Mouse (Mus musculus) heart, postnatal 0 days (tissue): ENCODE measurements around the gene Nxph1. TPM values are rescaled to one million over a fixed set of nuclear protein-coding genes. Genes with fewer than 3 reads are reported as not detected.

ENCODE experiments used
- ATAC-seq: fragments of 200-750 bp; cut with Nextera tagmentation; 2 replicates; pipeline ENCODE4 v1.8.0; 2017; ENCODE audit warnings: low read depth, moderate number of reproducible peaks, moderate library complexity; ENCODE audit not compliant: insufficient read depth
- DNase-seq: peaks from one replicate; pipeline ENCODE4 v3.0.0-alpha.2; 2016; ENCODE audit warnings: low spot score
- H3K27ac ChIP-seq: fragments of 300-500 bp; sonication (generic); 2 replicates; pipeline ENCODE4 v1.5.1; 2014; ENCODE audit warnings: low read depth, mild to moderate bottlenecking
- H3K27me3 ChIP-seq: fragments of 300-500 bp; sonication (generic); 2 replicates; pipeline ENCODE4 v1.6.1; 2014; ENCODE audit warnings: low read length, mixed read lengths; ENCODE audit not compliant: control insufficient read depth, insufficient read depth
- H3K36me3 ChIP-seq: fragments of 300-500 bp; sonication (generic); replicated peaks from 2 replicates; pipeline ENCODE4 v1.6.1; 2014; ENCODE audit warnings: low read length, mixed read lengths; ENCODE audit not compliant: control insufficient read depth, insufficient read depth
- H3K4me1 ChIP-seq: fragments of 300-500 bp; sonication (generic); 2 replicates; pipeline ENCODE4 v1.6.1; 2014; ENCODE audit warnings: antibody characterized with exemption; ENCODE audit not compliant: control insufficient read depth, insufficient read depth
- H3K4me2 ChIP-seq: fragments of 300-500 bp; sonication (generic); 2 replicates; pipeline ENCODE4 v1.6.1; 2014; ENCODE audit warnings: low read depth, mild to moderate bottlenecking, low read length, moderate library complexity
- H3K4me3 ChIP-seq: fragments of 300-500 bp; sonication (generic); 2 replicates; pipeline ENCODE4 v1.5.1; 2014; ENCODE audit warnings: low read depth, low read length
- H3K9ac ChIP-seq: fragments of 300-500 bp; sonication (generic); replicated peaks from 2 replicates; pipeline ENCODE4 v1.6.1; 2014; ENCODE audit warnings: low read depth, low read length, mixed read lengths
- H3K9me3 ChIP-seq: fragments of 300-500 bp; sonication (generic); replicated peaks from 2 replicates; pipeline ENCODE4 v1.6.1; 2016; ENCODE audit warnings: low read length; ENCODE audit not compliant: control insufficient read depth
- CTCF ChIP-seq: IDR thresholded peaks from 2 replicates; pipeline ENCODE4 v1.5.1; 2016; ENCODE audit warnings: antibody characterized with exemption, control low read depth, low read depth
- EP300 ChIP-seq: IDR thresholded peaks from 2 replicates; pipeline ENCODE4 v1.6.1; 2016; ENCODE audit warnings: antibody characterized with exemption, low read depth
- WGBS: fragments of 180-500 bp; shearing (Covaris S2); extraction: QIAGEN DNeasy Blood & Tissue Kit; methylation state at CpG from one replicate; pipeline ENCODE4 v1.1.7; 2014; 5-methylcytosine and 5-hydroxymethylcytosine counted together
- polyA plus RNA-seq: library from polyadenylated mRNA; unstranded; fragments of >200 nt; fragmentation: Nextera tagmentation; extraction: Ambion mirVana; gene quantifications from 2 replicates; pipeline ENCODE4 v1.2.1, GENCODE M21; 2015
- total RNA-seq: library from RNA; depleted of rRNA; stranded (reverse); fragments of >200 nt; gene quantifications from 2 replicates; pipeline ENCODE4 v1.2.3, GENCODE M21; 2014; ENCODE audit warnings: low replicate concordance

The Nxph1 gene
- total and polyA plus RNA-seq, 2 experiments from 2014 or later = 0.07 TPM; not detected in 1

DNA sequence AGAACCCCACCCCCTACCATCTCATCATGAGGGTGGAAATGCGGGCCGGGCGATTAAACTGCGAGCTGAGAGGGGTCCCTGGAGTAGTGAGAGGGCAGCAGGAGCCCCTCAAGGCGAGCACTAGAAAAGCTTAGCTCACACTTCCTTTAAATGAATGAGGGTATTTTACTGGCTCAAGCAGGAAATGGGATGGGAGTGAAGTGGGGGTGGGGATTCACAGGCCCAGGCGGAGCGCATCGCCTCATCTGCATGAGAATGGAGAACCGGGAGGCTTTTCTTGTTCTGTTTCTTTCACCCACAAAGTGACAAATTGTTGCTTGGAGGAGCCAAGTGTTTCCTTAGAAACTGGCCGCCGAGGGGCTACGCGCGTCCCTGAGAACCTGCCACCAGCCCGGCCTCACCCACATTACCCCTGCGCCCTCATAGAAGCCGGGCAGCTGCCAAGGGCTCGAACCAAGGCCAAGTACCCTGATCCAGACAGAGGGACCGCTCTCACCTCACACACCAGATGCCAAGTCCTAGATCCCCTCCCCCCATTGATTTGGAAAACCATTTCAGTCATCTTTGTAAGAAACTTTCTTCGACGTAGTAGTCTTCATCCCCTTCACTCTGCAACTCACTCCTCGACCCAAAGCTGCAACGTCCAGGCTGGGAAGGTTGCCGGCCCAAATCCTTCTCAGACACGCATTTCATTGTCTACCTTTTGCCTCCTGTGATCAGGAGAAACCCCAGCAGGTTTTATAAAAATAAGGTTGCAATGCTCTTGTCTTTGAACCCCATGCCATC, 8.7 kb downstream of the Nxph1 start:
- H3K27me3 ChIP-seq = peaks cover 59% of the 10 kb centered on the region
- 4% methylated on average over 25 of the region's 25 CpGs for WGBS
- no peak for TF ChIP-seq CTCF
- no peak for TF ChIP-seq EP300
- no peak overlapping the region for H3K4me3 ChIP-seq
- ATAC-seq = no peak
- H3K4me1 ChIP-seq = no peaks in the 10 kb centered on the region
- DNase-seq = no peak
- H3K4me2 ChIP-seq = no peak overlapping the region
- H3K36me3 ChIP-seq = no peaks in the 10 kb centered on the region
- no peak overlapping the region for H3K9ac ChIP-seq
- H3K27ac ChIP-seq = no peak overlapping the region
- H3K9me3 ChIP-seq = no peaks in the 10 kb centered on the region

DNA sequence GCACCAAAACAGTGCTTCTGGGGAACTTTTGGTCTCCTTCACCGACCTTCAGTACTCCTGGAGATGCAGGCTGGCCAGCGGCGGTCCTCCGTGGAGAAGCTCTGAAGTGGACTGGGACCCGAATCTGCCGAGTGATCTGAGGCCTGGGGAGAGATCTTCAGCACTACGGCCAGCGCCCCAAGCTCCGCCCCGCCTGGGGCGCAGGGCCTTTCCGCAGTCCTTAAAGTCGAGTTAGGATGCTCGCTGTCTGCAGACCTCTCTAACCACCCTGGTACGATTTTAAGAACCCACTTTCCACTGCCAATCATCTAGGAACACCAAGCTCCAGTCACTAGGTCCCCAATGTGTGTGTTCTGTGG, 9.3 kb downstream of the Nxph1 start:
- no peak overlapping the region for H3K27ac ChIP-seq
- H3K27me3 ChIP-seq = peaks cover 54% of the 10 kb centered on the region
- DNase-seq = peak; percentile 24
- no peaks in the 10 kb centered on the region for H3K9me3 ChIP-seq
- H3K4me1 ChIP-seq = no peaks in the 10 kb centered on the region
- WGBS = 1% methylated on average over 15 of the region's 15 CpGs
- H3K4me3 ChIP-seq = no peak overlapping the region
- no peak; the same call in 1 of the 2 replicates for ATAC-seq
- H3K36me3 ChIP-seq = no peaks in the 10 kb centered on the region
- no peak overlapping the region for H3K9ac ChIP-seq
- H3K4me2 ChIP-seq = no peak overlapping the region
- TF ChIP-seq CTCF (no peak), EP300 (no peak)

DNA sequence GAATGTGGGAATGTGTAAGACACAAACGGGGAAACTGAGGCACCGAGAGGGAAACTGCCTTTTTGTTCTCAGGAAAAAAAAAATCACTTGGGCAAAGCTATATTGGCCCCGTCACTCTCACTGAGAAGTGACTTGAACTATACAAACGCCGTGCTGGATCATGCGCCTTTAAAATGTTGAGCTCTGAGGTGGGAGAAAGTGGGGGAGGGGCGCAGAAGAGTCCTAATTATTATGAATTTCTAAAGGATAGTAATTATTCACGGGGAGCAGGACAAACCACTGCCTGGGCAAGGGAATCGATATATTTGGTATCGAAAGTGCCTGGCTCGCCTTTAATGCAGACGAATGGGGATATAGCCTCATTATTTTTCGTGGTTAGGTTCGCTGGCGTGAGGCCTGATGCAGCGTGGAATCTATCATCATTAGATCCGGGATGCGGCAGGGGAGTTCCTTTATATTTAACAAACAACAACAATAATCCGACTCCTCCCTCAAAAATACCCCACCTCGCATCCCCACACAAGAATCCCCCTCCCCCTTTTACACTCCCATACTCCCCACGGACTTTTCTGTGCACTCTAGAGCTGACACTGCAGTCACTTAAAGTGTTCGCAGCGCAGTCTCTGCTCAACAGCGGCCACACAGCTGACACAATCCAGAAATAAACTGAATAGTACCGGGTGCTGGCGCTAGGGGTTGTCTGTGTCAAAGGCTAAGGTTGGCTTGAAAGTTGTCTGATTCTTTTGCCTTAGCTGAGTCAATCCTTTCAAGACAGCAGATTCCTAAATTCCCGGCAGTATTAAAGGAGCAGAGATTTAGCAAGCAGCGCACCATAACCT, 10.1 kb downstream of the Nxph1 start:
- no peak overlapping the region for H3K4me2 ChIP-seq
- DNase-seq (peak; percentile 8), ATAC-seq (no peak)
- H3K4me1 ChIP-seq = no peaks in the 10 kb centered on the region
- H3K36me3 ChIP-seq = no peaks in the 10 kb centered on the region
- TF ChIP-seq EP300 (no peak), CTCF (peak; percentile 34)
- WGBS = 4% methylated on average over 28 of the region's 28 CpGs
- H3K9ac ChIP-seq = no peak overlapping the region
- no peaks in the 10 kb centered on the region for H3K9me3 ChIP-seq
- H3K4me3 ChIP-seq = no peak overlapping the region
- H3K27me3 ChIP-seq = peaks cover 46% of the 10 kb centered on the region
- H3K27ac ChIP-seq = no peak overlapping the region

DNA sequence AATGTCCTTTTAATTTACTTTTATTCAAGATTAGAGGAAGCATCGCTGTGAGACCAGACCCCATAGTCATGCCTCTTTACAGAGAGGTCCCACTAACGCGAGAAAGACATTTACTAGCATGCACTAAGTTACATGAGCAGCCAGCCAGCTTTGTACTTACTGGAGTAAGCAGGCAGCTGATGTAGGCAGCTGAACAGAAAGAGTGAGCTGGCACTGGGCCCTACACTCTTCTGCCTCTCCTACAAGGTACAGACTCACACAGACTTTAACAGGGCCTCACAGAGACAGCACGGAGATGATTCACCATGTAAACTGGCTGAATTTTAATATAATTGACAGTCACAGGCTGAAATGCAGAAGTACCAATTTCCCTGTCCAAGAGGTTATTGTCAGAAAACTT, 11.6 kb downstream of the Nxph1 start:
- WGBS = 72% methylated on average over 4 of the region's 4 CpGs
- no peaks in the 10 kb centered on the region for H3K4me1 ChIP-seq
- ATAC-seq (no peak), DNase-seq (no peak)
- TF ChIP-seq EP300 (no peak), CTCF (no peak)
- H3K4me3 ChIP-seq = no peak overlapping the region
- no peak overlapping the region for H3K4me2 ChIP-seq
- no peaks in the 10 kb centered on the region for H3K9me3 ChIP-seq
- H3K27ac ChIP-seq = no peak overlapping the region
- no peaks in the 10 kb centered on the region for H3K36me3 ChIP-seq
- peaks cover 33% of the 10 kb centered on the region for H3K27me3 ChIP-seq
- H3K9ac ChIP-seq = no peak overlapping the region

DNA sequence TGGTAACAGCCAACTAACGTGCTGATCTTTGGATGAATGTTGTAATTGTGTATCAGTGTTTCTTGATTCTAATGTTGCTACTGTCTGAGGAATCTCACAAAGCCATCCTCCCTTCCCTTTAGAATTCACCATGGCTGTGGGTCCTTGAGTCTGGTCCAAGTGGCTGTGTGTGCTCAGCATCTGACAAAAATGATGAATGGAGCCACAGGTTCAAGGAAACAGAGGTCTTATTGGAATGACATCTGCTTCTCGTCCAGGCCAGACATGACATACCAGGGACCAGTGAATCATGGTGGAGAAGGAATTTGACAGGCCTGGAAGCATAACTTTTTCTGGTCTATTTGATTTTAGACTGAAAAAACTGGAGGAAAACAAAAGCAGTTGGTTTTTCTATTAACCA, 22.3 kb downstream of the Nxph1 start:
- TF ChIP-seq EP300 (no peak), CTCF (no peak)
- no peak overlapping the region for H3K4me3 ChIP-seq
- no peaks in the 10 kb centered on the region for H3K9me3 ChIP-seq
- H3K4me2 ChIP-seq = no peak overlapping the region
- H3K9ac ChIP-seq = no peak overlapping the region
- DNase-seq = no peak
- no peak for ATAC-seq
- H3K27me3 ChIP-seq = no peaks in the 10 kb centered on the region
- no peaks in the 10 kb centered on the region for H3K4me1 ChIP-seq
- H3K27ac ChIP-seq = no peak overlapping the region
- no peaks in the 10 kb centered on the region for H3K36me3 ChIP-seq
- WGBS = 48% methylated on average over 2 of the region's 2 CpGs
